Mouse (Mus musculus) kidney, adult 2 months (tissue): ENCODE results near the gene Cggbp1. TPM values are rescaled to one million over a fixed set of nuclear protein-coding genes. Genes with fewer than 3 reads are reported as not detected.

Source experiments
- DNase-seq: peaks from one replicate; pipeline ENCODE4 v3.0.0; 2021
- H3K27ac ChIP-seq: fragments of 200-500 bp; 2 replicates; pipeline ENCODE4 v1.5.1; 2012; ENCODE audit warnings: low read depth, low read length, control low read depth, inconsistent platforms; ENCODE audit not compliant: insufficient read depth
- H3K27me3 ChIP-seq: fragments of 200-500 bp; replicated peaks from 2 replicates; pipeline ENCODE4 v1.6.1; 2012; ENCODE audit warnings: mild to moderate bottlenecking, moderate library complexity, low read length, inconsistent platforms; ENCODE audit not compliant: control insufficient read depth, insufficient read depth
- H3K36me3 ChIP-seq: fragments of 200-500 bp; 2 replicates; pipeline ENCODE4 v1.6.1; 2012; ENCODE audit warnings: mild to moderate bottlenecking, moderate library complexity, low read length, inconsistent platforms; ENCODE audit not compliant: control insufficient read depth, insufficient read depth
- H3K4me1 ChIP-seq: fragments of 200-500 bp; 2 replicates; pipeline ENCODE4 v1.6.1; 2011; ENCODE audit warnings: low read length; ENCODE audit not compliant: control insufficient read depth, insufficient read depth
- H3K4me3 ChIP-seq: fragments of 200-500 bp; 2 replicates; pipeline ENCODE4 v1.5.1; 2011; ENCODE audit warnings: mild to moderate bottlenecking, low read depth, low read length, control low read depth; ENCODE audit not compliant: insufficient read depth
- CTCF ChIP-seq: fragments of 200-500 bp; conservative IDR thresholded peaks from 2 replicates; pipeline ENCODE4 v1.5.1; 2011; ENCODE audit warnings: low read depth, mild to moderate bottlenecking, control low read depth, low read length, moderate library complexity, mixed read lengths; ENCODE audit not compliant: insufficient read depth, insufficient read length
- POLR2A ChIP-seq: fragments of 200-500 bp; IDR thresholded peaks from one replicate; pipeline ENCODE4 v1.6.1; 2011; ENCODE audit warnings: low read depth, low read length, control low read depth
- WGBS: fragments of 180-500 bp; shearing (Covaris S2); methylation state at CpG from one replicate; pipeline ENCODE4 v1.1.7; 2018; 5-methylcytosine and 5-hydroxymethylcytosine counted together
- polyA plus RNA-seq: library from polyadenylated mRNA; depleted of rRNA; stranded (reverse); fragments of >200 nt; gene quantifications from 2 replicates; pipeline ENCODE4 v1.2.3, GENCODE M21; 2012; rRNA removed

Cggbp1 gene
- 11.6 and 14.2 TPM in 2 replicates for polyA plus RNA-seq

DNA sequence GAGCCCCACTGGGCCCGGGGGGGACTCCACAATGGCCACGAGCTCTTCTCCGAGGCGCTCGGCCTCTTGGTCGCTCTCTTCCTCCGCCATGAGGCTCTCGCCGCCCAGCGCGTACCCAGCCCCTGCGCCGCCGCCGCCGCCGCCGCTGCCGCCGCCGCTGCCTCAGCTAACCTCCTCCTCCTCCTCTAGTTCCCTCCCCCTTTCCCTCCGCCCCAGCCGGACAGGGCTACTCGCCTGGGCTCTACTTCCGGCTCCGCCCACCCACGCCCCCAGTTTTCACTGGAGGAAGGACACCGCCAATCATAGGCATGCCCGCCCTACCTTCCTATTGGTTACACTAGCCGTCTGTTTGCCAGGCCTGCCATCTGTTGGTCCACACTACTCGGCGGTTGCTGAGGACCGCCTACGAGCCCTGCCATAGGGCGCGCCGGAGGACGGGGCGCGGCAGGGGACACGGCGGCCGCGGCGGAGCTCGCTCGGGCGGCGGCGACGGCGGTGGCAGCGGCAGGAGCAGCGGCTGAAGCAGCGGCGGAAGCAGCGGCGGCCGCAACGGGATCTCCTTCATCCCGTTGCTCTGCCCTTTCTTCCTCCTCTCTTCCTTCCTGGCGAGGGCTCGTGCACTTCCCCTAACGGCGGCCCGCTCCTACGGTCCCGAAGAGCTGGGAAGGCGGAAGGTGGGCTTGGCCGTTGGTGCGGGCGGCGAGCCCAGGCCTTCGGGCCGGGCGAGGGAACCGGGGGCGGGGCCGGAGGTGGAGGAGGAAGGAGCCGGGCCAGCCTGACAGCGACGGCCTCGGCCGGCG, at the start of gene Cggbp1, which contains the start of gene Zfp654:
Gene Cggbp1 (plus strand): TSS at position 434 of the 800 bp plus-strand sequence.
Gene Zfp654 (minus strand): TSS at position 90 of the 800 bp plus-strand sequence.
- H3K27ac ChIP-seq = peak within 1 kb of the TSS; percentile 93
- peak within 1 kb of the TSS; percentile 95 for H3K4me3 ChIP-seq
- H3K36me3 ChIP-seq = peaks cover 3% of the 10 kb centered on the region; the same call in 1 of the 2 replicates
- peak; percentile 100 for DNase-seq
- H3K4me1 ChIP-seq = peaks cover 3% of the 10 kb centered on the region; the same call in 1 of the 2 replicates
- no peak for TF ChIP-seq POLR2A
- TF ChIP-seq CTCF = no peak
- under 1% methylated on average over 83 of the region's 85 CpGs for WGBS
- H3K27me3 ChIP-seq = no peaks in the 10 kb centered on the region

DNA sequence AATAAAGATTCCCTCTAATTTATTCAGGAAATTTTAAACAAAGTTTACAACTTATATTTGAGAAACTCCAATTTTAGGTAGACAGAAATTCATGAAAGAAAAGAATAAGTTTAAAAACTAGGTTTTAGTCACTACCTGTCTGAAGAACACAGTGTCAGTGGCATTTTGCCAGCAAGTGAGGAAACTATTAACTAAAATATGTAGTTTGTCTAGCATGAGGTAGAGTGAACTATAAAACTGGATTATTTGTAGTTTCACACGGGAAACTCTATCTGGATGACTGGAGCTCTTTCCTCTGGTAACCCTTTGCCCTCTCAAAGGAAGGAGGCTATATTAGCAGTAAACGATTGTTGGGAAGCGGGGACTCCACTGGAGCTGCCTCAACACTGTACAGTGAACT, 48.8 kb upstream of the Cggbp1 start:
- no peaks in the 10 kb centered on the region for H3K4me1 ChIP-seq
- DNase-seq = peak; percentile 53
- peaks cover 2% of the 10 kb centered on the region; the same call in 1 of the 2 replicates for H3K36me3 ChIP-seq
- no peak overlapping the region for H3K4me3 ChIP-seq
- WGBS = 32% methylated on average over 3 of the region's 3 CpGs
- TF ChIP-seq POLR2A (no peak), CTCF (no peak)
- no peaks in the 10 kb centered on the region for H3K27me3 ChIP-seq
- no peak overlapping the region for H3K27ac ChIP-seq

DNA sequence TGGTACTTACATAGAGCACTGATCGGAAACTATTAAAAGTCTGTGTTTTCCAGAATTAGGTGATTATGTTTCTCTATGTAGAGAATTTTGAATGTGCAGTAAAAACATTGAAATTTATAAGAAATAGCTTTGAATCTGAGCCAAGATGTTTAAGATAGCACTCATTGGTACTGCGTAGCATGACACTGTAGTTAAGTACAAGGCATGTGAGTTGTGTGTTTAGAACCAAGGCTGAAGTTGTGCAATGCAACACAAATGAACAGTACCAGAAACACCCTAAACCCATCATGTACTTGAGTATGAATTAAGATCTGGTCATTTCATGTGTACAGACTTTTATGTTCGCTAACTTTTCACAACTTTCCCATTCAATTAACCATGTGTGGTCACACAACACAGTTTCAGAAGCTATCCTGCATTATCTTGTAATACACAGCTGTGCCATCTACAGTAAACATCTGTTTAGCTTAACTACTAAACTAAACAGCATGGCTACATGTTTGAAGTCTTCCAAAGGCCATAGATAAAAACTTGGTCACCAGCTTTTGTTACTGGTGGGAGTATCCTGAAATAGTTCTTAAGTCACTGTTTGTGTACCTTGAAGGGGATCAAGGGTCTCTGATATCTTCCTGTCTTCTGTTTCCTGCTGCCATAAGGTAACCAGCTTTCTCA, 34.6 kb upstream of the Cggbp1 start:
- TF ChIP-seq POLR2A (no peak), CTCF (no peak)
- no peak for DNase-seq
- Histone ChIP-seq H3K4me1 (no peaks in the 10 kb centered on the region), H3K27ac (no peak overlapping the region), H3K36me3 (no peaks in the 10 kb centered on the region; the same call in 1 of the 2 replicates), H3K4me3 (no peak overlapping the region), H3K27me3 (no peaks in the 10 kb centered on the region)
- WGBS = 95% methylated on average over 3 of the region's 3 CpGs

- Histone ChIP-seq H3K27me3 (no peaks in the 10 kb centered on the region), H3K4me3 (no peak overlapping the region), H3K36me3 (no peaks in the 10 kb centered on the region), H3K27ac (no peak overlapping the region), H3K4me1 (no peaks in the 10 kb centered on the region)
- no peak for DNase-seq
- WGBS = 82% methylated on average over 1 of the region's 1 CpGs
- TF ChIP-seq CTCF (no peak), POLR2A (no peak)
These were observed 27.9 kb upstream of the Cggbp1 start for GRCm38 (mm10) chr16:64823890-64824289.

DNA sequence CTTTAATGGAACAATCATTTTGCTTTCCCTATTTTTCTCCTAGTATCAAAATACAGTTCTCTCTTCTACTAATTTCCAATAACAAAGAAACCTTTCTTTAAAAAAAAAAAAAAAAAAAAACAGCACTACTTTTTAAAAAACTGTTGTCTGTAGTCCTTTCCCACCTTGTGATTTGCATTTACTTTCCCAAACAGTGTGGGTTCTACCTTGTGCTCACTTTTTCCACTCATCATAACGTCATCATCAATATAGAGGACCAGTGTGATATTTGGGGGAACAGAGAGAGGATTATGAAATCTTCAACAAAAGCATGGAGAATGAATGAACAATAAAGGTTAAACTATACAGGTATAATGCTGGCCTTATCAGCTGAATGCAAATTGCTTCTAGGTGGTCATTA, 27.3 kb upstream of the Cggbp1 start:
- no peak for TF ChIP-seq CTCF
- TF ChIP-seq POLR2A = no peak
- Histone ChIP-seq H3K27ac (no peak overlapping the region), H3K4me3 (no peak overlapping the region), H3K27me3 (no peaks in the 10 kb centered on the region), H3K4me1 (no peaks in the 10 kb centered on the region), H3K36me3 (no peaks in the 10 kb centered on the region)
- DNase-seq = no peak
- 93% methylated on average over 1 of the region's 1 CpGs for WGBS

DNA sequence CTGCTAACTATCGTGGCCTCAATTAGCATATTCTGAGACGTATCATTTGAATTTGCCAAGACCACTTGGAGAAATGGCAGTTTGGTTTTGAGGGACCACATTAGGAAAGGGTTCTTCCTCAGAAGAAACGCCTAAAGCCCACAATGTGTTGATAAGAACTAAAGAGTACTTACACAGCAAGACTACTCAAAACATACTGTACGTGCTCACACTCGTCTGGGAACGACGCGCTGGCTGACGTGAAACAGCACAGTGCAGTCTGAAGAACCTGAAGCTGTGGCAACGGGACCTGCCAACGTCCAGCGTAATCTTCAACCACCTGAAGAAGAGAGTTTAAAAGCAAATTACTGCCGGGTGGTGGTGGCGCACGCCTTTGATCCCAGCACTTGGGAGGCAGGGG, 21.5 kb upstream of the Cggbp1 start:
- DNase-seq = no peak
- H3K4me1 ChIP-seq = no peaks in the 10 kb centered on the region
- H3K27ac ChIP-seq = no peak overlapping the region
- WGBS = 96% methylated on average over 15 of the region's 15 CpGs
- no peak for TF ChIP-seq CTCF
- no peak for TF ChIP-seq POLR2A
- H3K4me3 ChIP-seq = no peak overlapping the region
- H3K36me3 ChIP-seq = no peaks in the 10 kb centered on the region; the same call in 1 of the 2 replicates
- H3K27me3 ChIP-seq = no peaks in the 10 kb centered on the region
